Mouse (Mus musculus) liver, adult 2 months (tissue): ENCODE results near the gene Atf6b.

ENCODE experiments used
- CTCF ChIP-seq: fragments of 200-500 bp; IDR thresholded peaks from 2 replicates; pipeline ENCODE4 v1.5.1; 2011; ENCODE audit warnings: low read depth, low read length, control low read depth
- POLR2A ChIP-seq: fragments of 200-500 bp; IDR thresholded peaks from 2 replicates; pipeline ENCODE4 v1.6.1; 2011; ENCODE audit warnings: low read length, control low read depth; ENCODE audit not compliant: insufficient read depth; ENCODE audit errors: extremely low read depth

- no peak for TF ChIP-seq CTCF
- no peak for TF ChIP-seq POLR2A
Observed at GRCm38 (mm10) chr17:34613830-34614229, 33.1 kb upstream of the Atf6b start.
